Mouse (Mus musculus): Measurements from ENCODE around the gene Aamp.
A peak's percentile ranks its signal among the peaks of the same experiment; 100 is the strongest.

DNA sequence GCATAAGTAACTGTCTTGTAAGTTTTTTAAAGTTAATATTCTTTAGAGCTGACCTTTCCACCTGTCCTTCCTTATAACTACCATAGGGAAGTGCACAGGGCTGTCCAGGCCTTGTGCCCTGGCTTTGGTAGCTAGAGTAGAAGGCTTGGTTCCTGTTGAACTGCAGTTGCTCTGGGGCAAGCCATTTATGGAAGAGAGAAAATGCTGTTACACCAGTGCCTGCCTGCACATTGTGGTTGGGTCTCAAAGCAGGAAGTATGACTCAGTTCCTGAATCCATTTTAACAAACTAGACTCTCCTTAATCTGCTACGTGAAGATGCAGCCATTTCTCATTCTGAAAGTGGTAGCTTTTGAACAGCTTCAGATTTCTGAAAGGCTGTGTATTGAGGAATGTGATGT lies 35.7 kb downstream of the Aamp start:
- TF ChIP-seq CTCF (IDR thresholded peaks at IDR 0.05; ENCODE audit: control insufficient read depth, insufficient read depth, insufficient read length) (no peak), MYOD1 (IDR thresholded peaks at IDR 0.05; ENCODE audit: control insufficient read depth, insufficient read length, low read depth) (peak; percentile 69), FOSL1 (IDR thresholded peaks at IDR 0.05; ENCODE audit: insufficient read depth, low read length, poor library complexity, severe bottlenecking) (no peak)

Data from C2C12 (cell line).